Mouse (Mus musculus): ENCODE measurements at regions not wholly inside any gene's neighbourhood (a gene's known extent, or its start where the extent isn't known, plus 50 kb on each side); places are given as distances from the start of the nearest gene placed in this dataset.

GRCm38 (mm10) chr7:72869068-72869467, 506.2 kb upstream of the Rgma start:
- WGBS, result 81% methylated on average over 4 of the region's 4 CpGs
- no peak for ATAC-seq (replicated peaks)
- H3K9me3 ChIP-seq, result no peaks in the 10 kb centered on the region
- H3K9ac ChIP-seq (replicated peaks), result no peak overlapping the region
- H3K27ac ChIP-seq (replicated peaks), result no peak overlapping the region
- peaks cover 17% of the 10 kb centered on the region for H3K4me1 ChIP-seq
- H3K36me3 ChIP-seq, result no peaks in the 10 kb centered on the region
- no peak overlapping the region for H3K4me2 ChIP-seq (replicated peaks)
- no peak overlapping the region for H3K4me3 ChIP-seq
- H3K27me3 ChIP-seq, result no peaks in the 10 kb centered on the region

GRCm38 (mm10) chr7:72900816-72901215, 474.5 kb upstream of the Rgma start:
- Histone ChIP-seq H3K4me3 (no peak overlapping the region), H3K36me3 (no peaks in the 10 kb centered on the region), H3K4me1 (no peaks in the 10 kb centered on the region), H3K9me3 (no peaks in the 10 kb centered on the region), H3K27me3 (no peaks in the 10 kb centered on the region), H3K9ac (replicated peaks) (no peak overlapping the region), H3K27ac (replicated peaks) (no peak overlapping the region), H3K4me2 (replicated peaks) (no peak overlapping the region)
- WGBS, result 82% methylated on average over 6 of the region's 6 CpGs
- ATAC-seq (replicated peaks), result no peak

- Histone ChIP-seq H3K36me3 (no peaks in the 10 kb centered on the region), H3K9ac (replicated peaks) (no peak overlapping the region), H3K27me3 (no peaks in the 10 kb centered on the region), H3K4me1 (no peaks in the 10 kb centered on the region), H3K9me3 (no peaks in the 10 kb centered on the region), H3K4me2 (replicated peaks) (no peak overlapping the region), H3K4me3 (no peak overlapping the region), H3K27ac (replicated peaks) (no peak overlapping the region)
- no peak for ATAC-seq (replicated peaks)
- 44% methylated on average over 2 of the region's 2 CpGs for WGBS
These were observed 469.4 kb upstream of the Rgma start for GRCm38 (mm10) chr7:72905891-72906290.

GRCm38 (mm10) chr7:72906536-72906935, 468.8 kb upstream of the Rgma start:
- no peaks in the 10 kb centered on the region for H3K27me3 ChIP-seq
- no peak overlapping the region for H3K4me3 ChIP-seq
- ATAC-seq (replicated peaks), result no peak
- H3K27ac ChIP-seq (replicated peaks), result no peak overlapping the region
- H3K4me1 ChIP-seq, result no peaks in the 10 kb centered on the region
- no peaks in the 10 kb centered on the region for H3K9me3 ChIP-seq
- WGBS, result 53% methylated on average over 4 of the region's 4 CpGs
- no peak overlapping the region for H3K9ac ChIP-seq (replicated peaks)
- no peak overlapping the region for H3K4me2 ChIP-seq (replicated peaks)
- no peaks in the 10 kb centered on the region for H3K36me3 ChIP-seq

- 73% methylated on average over 20 of the region's 20 CpGs for WGBS
- no peak overlapping the region for H3K4me2 ChIP-seq (replicated peaks)
- H3K9me3 ChIP-seq, result no peaks in the 10 kb centered on the region
- no peaks in the 10 kb centered on the region for H3K36me3 ChIP-seq
- no peak overlapping the region for H3K9ac ChIP-seq (replicated peaks)
- no peak for ATAC-seq (replicated peaks)
- H3K27me3 ChIP-seq, result no peaks in the 10 kb centered on the region
- no peak overlapping the region for H3K27ac ChIP-seq (replicated peaks)
- H3K4me3 ChIP-seq, result no peak overlapping the region
- H3K4me1 ChIP-seq, result no peaks in the 10 kb centered on the region
These were observed 448.4 kb upstream of the Rgma start for GRCm38 (mm10) chr7:72926772-72927380.

DNA sequence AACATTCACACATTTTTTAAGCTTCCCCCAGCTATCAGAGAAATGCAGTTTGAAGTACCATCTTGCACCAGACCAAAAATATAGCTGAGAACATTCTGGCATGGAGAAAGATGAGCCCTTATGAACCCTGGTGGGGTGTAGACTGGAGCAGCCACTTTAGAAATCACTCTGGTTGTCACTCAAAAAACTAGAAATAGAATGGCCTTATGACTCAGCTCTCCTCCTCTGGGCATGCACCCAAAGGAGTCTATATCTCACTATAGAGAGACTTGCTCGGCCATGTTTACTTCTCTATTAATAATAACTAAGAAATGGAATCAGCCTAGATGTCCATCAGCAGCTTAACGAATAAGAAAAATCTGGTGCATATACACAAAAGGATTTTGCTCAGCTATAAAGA, 436.5 kb upstream of the Rgma start:
- ATAC-seq (replicated peaks), result no peak

DNA sequence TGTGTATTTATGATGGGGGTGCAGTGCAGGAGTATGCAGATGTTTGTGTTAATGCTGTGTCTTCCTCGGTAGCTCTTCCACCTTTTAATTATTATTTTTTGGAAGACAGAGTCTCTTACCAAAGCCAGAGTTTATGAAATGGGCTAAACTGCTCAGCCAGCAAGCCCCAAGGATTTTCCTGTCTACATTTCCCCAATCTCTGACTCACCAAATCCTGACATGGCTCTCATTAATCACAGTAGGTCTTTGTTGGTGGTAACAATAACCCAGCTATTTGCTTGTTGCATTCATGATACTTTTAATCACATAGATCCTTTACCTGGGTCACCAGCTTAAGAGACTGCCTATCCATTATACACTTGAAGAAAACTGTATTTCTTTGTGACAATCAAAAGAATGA, 427.8 kb upstream of the Rgma start:
- ATAC-seq (replicated peaks), result no peak
- Histone ChIP-seq H3K4me2 (replicated peaks) (no peak overlapping the region), H3K4me1 (0 out of 2 replicates have a peak, but pooled peaks cover 3% of the 10 kb centered on the region), H3K9me3 (no peaks in the 10 kb centered on the region), H3K27ac (replicated peaks) (no peak overlapping the region), H3K9ac (replicated peaks) (no peak overlapping the region), H3K4me3 (no peak overlapping the region), H3K36me3 (no peaks in the 10 kb centered on the region), H3K27me3 (no peaks in the 10 kb centered on the region)
- 70% methylated on average over 1 of the region's 1 CpGs for WGBS

More for the DNA sequence above, 436.5 kb upstream of the Rgma start:
- WGBS, result 90% methylated on average over 2 of the region's 2 CpGs
- Histone ChIP-seq H3K27me3 (no peaks in the 10 kb centered on the region), H3K9me3 (no peaks in the 10 kb centered on the region), H3K27ac (replicated peaks) (no peak overlapping the region), H3K4me1 (no peaks in the 10 kb centered on the region), H3K36me3 (no peaks in the 10 kb centered on the region), H3K4me2 (replicated peaks) (no peak overlapping the region), H3K4me3 (no peak overlapping the region), H3K9ac (replicated peaks) (no peak overlapping the region)

DNA sequence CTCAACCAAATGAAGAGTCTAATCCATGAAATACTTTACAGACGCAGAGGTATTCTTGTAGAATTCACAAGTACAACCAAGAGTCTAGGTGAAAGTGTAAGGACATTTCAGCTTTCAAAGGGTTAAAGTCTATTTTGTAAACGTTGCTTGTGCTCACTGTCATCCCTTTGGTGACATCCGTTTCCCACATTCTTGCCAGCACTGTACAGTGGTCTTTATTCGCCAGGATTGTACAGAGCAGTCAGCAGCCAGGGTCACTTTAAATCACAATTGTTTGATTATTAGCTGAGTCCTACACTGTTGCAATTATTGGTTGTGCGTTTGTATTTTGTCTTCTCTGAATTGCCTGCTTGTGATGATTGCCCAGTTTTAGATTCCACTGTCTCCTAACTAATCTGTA, 427.3 kb upstream of the Rgma start:
- no peak for ATAC-seq (replicated peaks)
- Histone ChIP-seq H3K27me3 (no peaks in the 10 kb centered on the region), H3K4me1 (0 out of 2 replicates have a peak, but pooled peaks cover 3% of the 10 kb centered on the region), H3K36me3 (no peaks in the 10 kb centered on the region), H3K27ac (replicated peaks) (no peak overlapping the region), H3K4me3 (no peak overlapping the region), H3K4me2 (replicated peaks) (no peak overlapping the region), H3K9me3 (no peaks in the 10 kb centered on the region), H3K9ac (replicated peaks) (no peak overlapping the region)
- WGBS, result 27% methylated on average over 5 of the region's 5 CpGs

GRCm38 (mm10) chr7:72948666-72949065, 426.6 kb upstream of the Rgma start:
- Histone ChIP-seq H3K27me3 (no peaks in the 10 kb centered on the region), H3K27ac (replicated peaks) (no peak overlapping the region), H3K4me3 (no peak overlapping the region), H3K4me1 (0 out of 2 replicates have a peak, but pooled peaks cover 3% of the 10 kb centered on the region), H3K4me2 (replicated peaks) (no peak overlapping the region), H3K36me3 (no peaks in the 10 kb centered on the region), H3K9me3 (no peaks in the 10 kb centered on the region), H3K9ac (replicated peaks) (no peak overlapping the region)
- WGBS, result 28% methylated on average over 3 of the region's 3 CpGs
- ATAC-seq (replicated peaks), result no peak

DNA sequence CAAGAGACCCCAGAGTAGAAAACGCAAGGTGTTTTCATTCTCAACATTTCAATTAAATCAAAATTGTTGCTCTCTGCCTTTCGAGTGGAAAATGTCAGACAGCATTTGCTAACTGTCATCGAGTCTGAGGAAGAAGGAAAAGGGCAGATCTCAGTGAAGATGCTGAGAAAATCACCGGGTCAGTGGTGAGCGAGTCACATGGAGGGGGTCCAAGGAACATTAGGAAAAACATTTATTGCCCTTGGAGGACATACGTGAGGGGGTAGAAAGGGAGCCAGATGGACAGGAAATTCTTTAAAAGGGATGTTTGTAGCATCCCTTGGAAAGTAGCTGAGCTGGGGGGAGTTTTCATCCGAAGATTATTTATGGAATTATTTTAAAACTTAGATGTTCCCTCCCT, 425.4 kb upstream of the Rgma start:
- no peak for ATAC-seq (replicated peaks)
- no peak overlapping the region for H3K4me3 ChIP-seq
- 0 out of 2 replicates have a peak, but pooled peaks cover 3% of the 10 kb centered on the region for H3K4me1 ChIP-seq
- 75% methylated on average over 7 of the region's 7 CpGs for WGBS
- H3K9me3 ChIP-seq, result no peaks in the 10 kb centered on the region
- no peaks in the 10 kb centered on the region for H3K27me3 ChIP-seq
- H3K4me2 ChIP-seq (replicated peaks), result no peak overlapping the region
- H3K27ac ChIP-seq (replicated peaks), result no peak overlapping the region
- no peaks in the 10 kb centered on the region for H3K36me3 ChIP-seq
- H3K9ac ChIP-seq (replicated peaks), result no peak overlapping the region

- H3K4me2 ChIP-seq (replicated peaks), result no peak overlapping the region
- H3K27ac ChIP-seq (replicated peaks), result no peak overlapping the region
- H3K4me3 ChIP-seq, result no peak overlapping the region
- 62% methylated on average over 4 of the region's 4 CpGs for WGBS
- H3K9me3 ChIP-seq, result no peaks in the 10 kb centered on the region
- H3K4me1 ChIP-seq, result no peaks in the 10 kb centered on the region
- H3K9ac ChIP-seq (replicated peaks), result no peak overlapping the region
- H3K36me3 ChIP-seq, result no peaks in the 10 kb centered on the region
- no peaks in the 10 kb centered on the region for H3K27me3 ChIP-seq
- no peak for ATAC-seq (replicated peaks)
These were observed 417.6 kb upstream of the Rgma start for GRCm38 (mm10) chr7:72957674-72958073.

DNA sequence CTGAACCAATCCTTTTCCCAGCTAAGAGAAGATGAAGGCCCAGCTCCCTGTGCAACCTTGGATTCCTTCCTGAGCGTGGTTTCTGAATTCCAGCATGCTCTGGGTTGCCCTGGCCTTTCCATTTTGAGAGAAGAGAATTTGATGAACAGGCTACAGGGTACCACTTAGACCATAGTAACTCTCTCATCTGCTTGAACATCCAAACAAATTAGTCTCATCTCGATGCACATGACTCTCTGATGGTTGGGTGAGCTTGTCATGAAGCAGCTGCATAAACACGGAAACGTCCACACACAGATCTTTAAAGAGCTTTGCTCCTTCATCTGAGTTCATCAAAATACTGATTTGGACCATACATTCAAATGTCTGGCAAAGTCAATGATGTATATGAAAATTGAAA, 414.0 kb upstream of the Rgma start:
- Histone ChIP-seq H3K4me1 (no peaks in the 10 kb centered on the region), H3K27me3 (no peaks in the 10 kb centered on the region), H3K4me2 (replicated peaks) (no peak overlapping the region), H3K27ac (replicated peaks) (no peak overlapping the region), H3K9me3 (no peaks in the 10 kb centered on the region), H3K4me3 (no peak overlapping the region), H3K9ac (replicated peaks) (no peak overlapping the region), H3K36me3 (no peaks in the 10 kb centered on the region)
- no peak for ATAC-seq (replicated peaks)
- WGBS, result 87% methylated on average over 4 of the region's 4 CpGs

- Histone ChIP-seq H3K4me1 (no peaks in the 10 kb centered on the region), H3K27ac (replicated peaks) (no peak overlapping the region), H3K4me2 (replicated peaks) (no peak overlapping the region), H3K36me3 (no peaks in the 10 kb centered on the region), H3K9me3 (no peaks in the 10 kb centered on the region), H3K9ac (replicated peaks) (no peak overlapping the region), H3K27me3 (no peaks in the 10 kb centered on the region), H3K4me3 (no peak overlapping the region)
- ATAC-seq (replicated peaks), result no peak
- 46% methylated on average over 3 of the region's 3 CpGs for WGBS
These were observed 412.5 kb upstream of the Rgma start for GRCm38 (mm10) chr7:72962815-72963214.

Measured in forebrain, embryonic 15.5 days (tissue).